ENCODE assay signal across 19 mouse cellular contexts in the genomic region with DNA sequence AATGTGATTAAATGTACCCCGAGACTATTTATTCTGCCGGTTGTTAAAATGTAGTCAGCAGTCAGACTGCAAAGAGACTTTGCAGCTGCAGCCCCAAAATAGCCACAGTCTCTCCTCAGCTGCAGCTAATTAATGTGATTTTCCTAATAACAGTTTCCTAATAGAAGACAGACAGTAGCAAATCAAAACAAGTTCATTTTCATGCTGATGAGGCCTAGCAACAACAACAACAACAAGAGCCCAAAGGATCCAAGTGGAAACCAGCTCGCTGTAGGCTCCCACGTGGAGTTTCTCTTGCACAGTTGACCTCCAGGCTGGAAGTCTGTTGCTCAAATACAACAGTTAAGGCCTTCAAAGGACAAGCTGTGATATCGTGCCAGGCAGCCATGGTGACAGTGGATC.
DNase-seq lines count a peak whose midpoint lies in the region; ATAC-seq and TF ChIP-seq lines count a peak whose summit lies in the region.
"Had no signal": no experiment of that assay in that cellular context is flagged by ENCODE, and none has a peak within 500 bp of the region (broad histone marks: within the 10 kb centered on the region; RNA-seq: fewer than 3 reads in every experiment).

No protein-coding gene starts in this region.

- no peak for TF ChIP-seq CTCF in forebrain, postnatal 0 days (IDR thresholded peaks at IDR 0.05; ENCODE audit: low read depth)

- 37% methylated on average over 5 of the region's 5 CpGs for WGBS in forebrain, embryonic 15.5 days
- WGBS in forebrain, embryonic 11.5 days, result 80% methylated on average over 5 of the region's 5 CpGs
- WGBS in forebrain, postnatal 0 days, result 33% methylated on average over 5 of the region's 5 CpGs

- H3K9ac ChIP-seq in forebrain, embryonic 15.5 days (replicated peaks), result no peak overlapping the region
- H3K9ac ChIP-seq in forebrain, embryonic 11.5 days (ENCODE audit: low read length), result no peak overlapping the region
- H3K9ac ChIP-seq in forebrain, postnatal 0 days, result no peak overlapping the region
- H3K9ac ChIP-seq: hindbrain, embryonic 12.5 days; lung, embryonic 15.5 days had no signal

- H3K4me1 ChIP-seq in forebrain, embryonic 15.5 days, result no peaks in the 10 kb centered on the region
- no peaks in the 10 kb centered on the region for H3K4me1 ChIP-seq in forebrain, embryonic 11.5 days (replicated peaks; ENCODE audit: control insufficient read depth, insufficient read depth, low read length)
- no peaks in the 10 kb centered on the region for H3K4me1 ChIP-seq in forebrain, postnatal 0 days (ENCODE audit: insufficient read depth)
- H3K4me1 ChIP-seq: hindbrain, embryonic 12.5 days; lung, embryonic 15.5 days had no signal

- peak; percentile 70 for ATAC-seq in forebrain, embryonic 15.5 days (replicated peaks)
- ATAC-seq in forebrain, embryonic 11.5 days (replicated peaks; ENCODE audit: low FRiP score), result no peak
- peak; percentile 66; the same call in 1 of the 2 replicates for ATAC-seq in forebrain, postnatal 0 days

- H3K36me3 ChIP-seq in forebrain, embryonic 15.5 days, result no peaks in the 10 kb centered on the region
- no peaks in the 10 kb centered on the region for H3K36me3 ChIP-seq in forebrain, embryonic 11.5 days (ENCODE audit: control insufficient read depth, insufficient read depth, low read length)
- no peaks in the 10 kb centered on the region for H3K36me3 ChIP-seq in forebrain, postnatal 0 days (ENCODE audit: insufficient read depth)
- H3K36me3 ChIP-seq: hindbrain, embryonic 12.5 days; lung, embryonic 15.5 days had no signal

- no peak overlapping the region for H3K4me3 ChIP-seq in forebrain, embryonic 15.5 days
- H3K4me3 ChIP-seq in forebrain, embryonic 11.5 days (ENCODE audit: low read depth, low read length), result no peak overlapping the region
- H3K4me3 ChIP-seq in forebrain, postnatal 0 days (ENCODE audit: low read depth, low read length), result no peak overlapping the region
- H3K4me3 ChIP-seq: gastrocnemius, adult 2 months; hindbrain, embryonic 12.5 days; lung, embryonic 15.5 days; midbrain, embryonic 10.5 days had no signal

- DNase-seq in forebrain, embryonic 11.5 days (ENCODE audit: low spot score), result no peak
- peak; percentile 16 for DNase-seq in A20 (ENCODE audit: low read depth, low spot score)
- DNase-seq in forebrain, postnatal 0 days, result peak; percentile 41
- peak; percentile 4 to 37 for DNase-seq in kidney, postnatal 36 days
- no peak for DNase-seq in cerebellum, adult 8-10 months
- DNase-seq in spleen, adult 12 weeks (ENCODE audit: low spot score), result no peak
- DNase-seq: adrenal gland, postnatal 14 days; B cell, adult 2 months; cerebellum, adult 9-10 months; gastrocnemius, adult 2 months; heart, adult 18-20 months; left cerebral cortex, postnatal 4 days; right cerebral cortex, postnatal 4 days; thymus, postnatal 25 days had no signal

- H3K4me2 ChIP-seq in forebrain, embryonic 15.5 days (replicated peaks), result no peak overlapping the region
- no peak overlapping the region for H3K4me2 ChIP-seq in forebrain, embryonic 11.5 days (ENCODE audit: low read depth, low read length, severe bottlenecking)
- H3K4me2 ChIP-seq in forebrain, postnatal 0 days (ENCODE audit: low read depth), result no peak overlapping the region
- H3K4me2 ChIP-seq: hindbrain, embryonic 12.5 days; liver, embryonic 11.5 days; lung, embryonic 15.5 days had no signal

- H3K27ac ChIP-seq in forebrain, embryonic 15.5 days (replicated peaks), result no peak overlapping the region
- H3K27ac ChIP-seq in forebrain, embryonic 11.5 days (ENCODE audit: low read depth, low read length), result no peak overlapping the region
- H3K27ac ChIP-seq in forebrain, postnatal 0 days (ENCODE audit: low read depth, low read length), result no peak overlapping the region
- H3K27ac ChIP-seq: gastrocnemius, adult 2 months; hindbrain, embryonic 12.5 days; lung, embryonic 15.5 days; midbrain, embryonic 10.5 days had no signal

- H3K27me3 ChIP-seq in forebrain, embryonic 15.5 days, result peaks cover 4% of the 10 kb centered on the region; the same call in 1 of the 2 replicates
- no peaks in the 10 kb centered on the region for H3K27me3 ChIP-seq in forebrain, embryonic 11.5 days (ENCODE audit: control insufficient read depth, insufficient read depth, low read length)
- H3K27me3 ChIP-seq in forebrain, postnatal 0 days (ENCODE audit: insufficient read depth, low read length), result no peaks in the 10 kb centered on the region
- H3K27me3 ChIP-seq: hindbrain, embryonic 12.5 days; lung, embryonic 15.5 days had no signal

- H3K9me3 ChIP-seq in forebrain, embryonic 15.5 days, result no peaks in the 10 kb centered on the region
- no peaks in the 10 kb centered on the region for H3K9me3 ChIP-seq in forebrain, embryonic 11.5 days (ENCODE audit: control insufficient read depth, low read length)
- H3K9me3 ChIP-seq in forebrain, postnatal 0 days (ENCODE audit: low read length), result no peaks in the 10 kb centered on the region
- H3K9me3 ChIP-seq: hindbrain, embryonic 12.5 days; lung, embryonic 15.5 days; midbrain, embryonic 10.5 days had no signal

Comparison
In these comparisons a context has a peak if more than half of its experiments do, and no peak if none do; other contexts are left out.
1. DNase-seq: peak in A20 (single experiment), forebrain, postnatal 0 days (single experiment) and kidney, postnatal 36 days (2 of 2); none in forebrain, embryonic 11.5 days (single experiment), cerebellum, adult 8-10 months (single experiment) and spleen, adult 12 weeks (single experiment).